Mouse (Mus musculus) heart, adult 2 months (tissue): ENCODE measurements at regions not wholly inside any gene's neighbourhood (a gene's known extent, or its start where the extent isn't known, plus 50 kb on each side); places are given as distances from the start of the nearest gene placed in this dataset.
"Not testable (repeated sequence)": the region's sequence is repeated elsewhere in the genome, so short reads cannot be mapped to it uniquely, and the experiment has no call there.

Experiments
- DNase-seq, 2 experiments: peaks; one replicate each; pipeline ENCODE4 v3.0.0; 2021
- H3K27ac ChIP-seq: fragments of 200-600 bp; 2 replicates; pipeline ENCODE4 v1.8.1; 2022
- H3K27me3 ChIP-seq: fragments of 200-500 bp; 2 replicates; pipeline ENCODE4 v1.6.1; 2012; ENCODE audit warnings: mild to moderate bottlenecking, low read length, inconsistent platforms, mixed read lengths; ENCODE audit not compliant: control insufficient read depth, insufficient read depth
- H3K36me3 ChIP-seq: fragments of 200-500 bp; 2 replicates; pipeline ENCODE4 v1.6.1; 2012; ENCODE audit warnings: low read length, inconsistent platforms; ENCODE audit not compliant: control insufficient read depth, insufficient read depth
- H3K4me1 ChIP-seq: fragments of 200-500 bp; 2 replicates; pipeline ENCODE4 v1.6.1; 2011; ENCODE audit warnings: low read length; ENCODE audit not compliant: control insufficient read depth, insufficient read depth
- H3K4me3 ChIP-seq: fragments of 200-600 bp; 2 replicates; pipeline ENCODE4 v1.8.1; 2022
- H3K79me2 ChIP-seq: fragments of 200-500 bp; replicated peaks from 2 replicates; pipeline ENCODE4 v1.6.1; 2012; ENCODE audit warnings: mild to moderate bottlenecking, inconsistent platforms, low read length, moderate library complexity, mixed read lengths; ENCODE audit not compliant: control insufficient read depth, insufficient read depth
- H3K9ac ChIP-seq: fragments of 200-500 bp; 2 replicates; pipeline ENCODE4 v1.6.1; 2012; ENCODE audit warnings: low read depth, mild to moderate bottlenecking, control low read depth, inconsistent platforms, low read length, mixed read lengths
- CTCF ChIP-seq: fragments of 200-600 bp; IDR thresholded peaks from 2 replicates; pipeline ENCODE4 v1.8.1; 2022; ENCODE audit warnings: antibody characterized with exemption, mild to moderate bottlenecking, moderate library complexity
- EP300 ChIP-seq: fragments of 200-500 bp; IDR thresholded peaks from 2 replicates; pipeline ENCODE4 v1.6.1; 2011; ENCODE audit warnings: low read depth, low read length, control low read depth; ENCODE audit not compliant: insufficient read depth
- POLR2A ChIP-seq: fragments of 200-500 bp; IDR thresholded peaks from 2 replicates; pipeline ENCODE4 v1.6.1; 2011; ENCODE audit warnings: mild to moderate bottlenecking, low read depth, low read length, control low read depth; ENCODE audit not compliant: insufficient read depth
- WGBS: fragments of 180-500 bp; shearing (Covaris S2); methylation state at CpG from one replicate; pipeline ENCODE4 v1.1.7; 2018; 5-methylcytosine and 5-hydroxymethylcytosine counted together
- intact Hi-C: fragments of 180-260 bp; cut with DNase I; formaldehyde crosslinking; loops from one replicate; pipeline ENCODE4 v1.15.1; 2025

DNA sequence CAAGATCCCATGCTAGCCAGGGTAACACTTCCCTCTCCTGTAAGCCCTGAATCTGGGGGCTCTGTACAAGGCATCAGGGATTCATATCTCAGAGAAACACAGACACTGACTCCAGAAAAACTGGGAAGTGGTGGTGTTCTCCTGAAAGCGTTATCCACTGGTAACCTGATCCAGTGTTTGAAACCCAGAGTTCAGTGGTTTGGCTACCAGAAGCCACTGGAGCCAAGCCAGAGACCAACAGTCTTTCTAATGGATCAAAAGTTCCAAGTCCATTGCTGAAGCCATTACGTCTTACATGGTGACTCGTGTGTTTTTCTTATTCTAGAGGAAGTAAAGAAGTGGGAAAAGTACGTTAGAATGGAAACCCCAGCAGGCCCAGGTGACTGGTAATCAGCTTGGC is 125.6 kb downstream of the Dad1 start:
- intact Hi-C loops: no loop called here
- 43% methylated on average over 4 of the region's 4 CpGs for WGBS
- DNase-seq: no peak

DNA sequence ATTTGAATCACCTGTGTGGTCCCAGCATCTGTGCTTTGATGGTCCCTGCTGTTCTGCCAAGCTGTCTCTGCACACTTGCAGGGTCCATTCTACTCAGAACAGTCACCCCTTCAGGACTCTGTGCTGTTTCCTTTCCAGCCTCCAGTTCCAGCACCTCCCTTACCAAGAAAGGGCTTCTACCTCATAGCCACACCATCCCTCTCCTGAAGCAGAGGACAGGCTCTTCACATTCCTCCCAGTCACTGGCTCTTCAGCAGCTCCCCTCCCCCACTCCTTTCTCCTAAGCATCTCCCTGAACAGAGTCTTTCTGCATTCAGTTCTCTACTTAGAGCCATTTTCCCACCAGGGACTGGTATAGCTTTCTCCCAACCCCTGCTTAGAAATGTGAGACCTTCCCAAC is 128.4 kb downstream of the Dad1 start:
- TF ChIP-seq CTCF (no peak), POLR2A (no peak), EP300 (no peak)
- no peak for DNase-seq
- H3K27me3 ChIP-seq: no peaks in the 10 kb centered on the region
- no peak overlapping the region for H3K9ac ChIP-seq
- no peak overlapping the region for H3K27ac ChIP-seq
- H3K4me1 ChIP-seq: no peaks in the 10 kb centered on the region
- H3K79me2 ChIP-seq: no peaks in the 10 kb centered on the region
- intact Hi-C loops: no loop called here
- no peak overlapping the region for H3K4me3 ChIP-seq
- no peaks in the 10 kb centered on the region for H3K36me3 ChIP-seq

More for the DNA sequence above, 125.6 kb downstream of the Dad1 start:
- no peak overlapping the region for H3K9ac ChIP-seq
- H3K36me3 ChIP-seq: no peaks in the 10 kb centered on the region
- no peaks in the 10 kb centered on the region for H3K4me1 ChIP-seq
- H3K4me3 ChIP-seq: no peak overlapping the region
- no peaks in the 10 kb centered on the region for H3K27me3 ChIP-seq
- no peak overlapping the region for H3K27ac ChIP-seq
- TF ChIP-seq POLR2A (no peak), EP300 (no peak), CTCF (no peak)
- no peaks in the 10 kb centered on the region for H3K79me2 ChIP-seq

- Histone ChIP-seq H3K27ac (no peak overlapping the region), H3K79me2 (no peaks in the 10 kb centered on the region), H3K4me1 (no peaks in the 10 kb centered on the region), H3K36me3 (no peaks in the 10 kb centered on the region), H3K27me3 (no peaks in the 10 kb centered on the region), H3K9ac (no peak overlapping the region), H3K4me3 (no peak overlapping the region)
- DNase-seq: no peak
- 56% methylated on average over 7 of the region's 7 CpGs for whole genome bisulfite sequencing
- intact Hi-C loops: no loop called here
- TF ChIP-seq EP300 (no peak), POLR2A (no peak), CTCF (no peak)
These were observed 131.9 kb downstream of the Dad1 start for GRCm38 (mm10) chr14:54121973-54122372.

DNA sequence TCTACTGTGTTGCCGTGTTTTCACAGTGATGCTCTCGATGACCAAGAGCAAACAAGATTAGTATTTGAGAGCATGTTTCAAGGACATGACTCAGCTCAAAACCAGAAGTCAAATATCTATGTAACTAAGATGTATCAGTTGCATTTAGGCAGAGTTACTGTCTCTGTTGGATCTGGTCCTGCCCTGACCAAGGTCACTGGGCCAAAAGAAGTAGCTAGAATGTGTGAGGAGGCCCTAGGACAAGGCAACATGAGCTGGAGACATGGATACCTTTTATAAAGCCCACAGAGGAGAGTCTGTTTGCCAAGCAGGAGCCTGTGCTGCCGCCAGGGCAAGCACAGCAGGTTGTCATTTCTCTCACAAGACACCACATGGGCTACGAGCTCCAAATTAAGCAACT is 132.6 kb downstream of the Dad1 start:
- 85% methylated on average over 4 of the region's 4 CpGs for WGBS
- no peak for DNase-seq
- intact Hi-C loops: no loop called here
- H3K27me3 ChIP-seq: no peaks in the 10 kb centered on the region
- H3K9ac ChIP-seq: no peak overlapping the region
- H3K27ac ChIP-seq: no peak overlapping the region
- no peak for TF ChIP-seq POLR2A
- no peak for TF ChIP-seq EP300
- no peak for TF ChIP-seq CTCF
- H3K79me2 ChIP-seq: no peaks in the 10 kb centered on the region
- H3K4me1 ChIP-seq: no peaks in the 10 kb centered on the region
- H3K4me3 ChIP-seq: no peak overlapping the region
- H3K36me3 ChIP-seq: no peaks in the 10 kb centered on the region

GRCm38 (mm10) chr14:54120194-54120593 is 133.7 kb downstream of the Dad1 start:
- 88% methylated on average over 5 of the region's 5 CpGs for WGBS
- no peaks in the 10 kb centered on the region for H3K4me1 ChIP-seq
- intact Hi-C loops: no loop called here
- H3K27me3 ChIP-seq: no peaks in the 10 kb centered on the region
- no peak overlapping the region for H3K9ac ChIP-seq
- no peak overlapping the region for H3K4me3 ChIP-seq
- no peak overlapping the region for H3K27ac ChIP-seq
- no peak for TF ChIP-seq EP300
- TF ChIP-seq CTCF: no peak
- no peak for TF ChIP-seq POLR2A
- H3K79me2 ChIP-seq: no peaks in the 10 kb centered on the region
- DNase-seq: no peak
- no peaks in the 10 kb centered on the region for H3K36me3 ChIP-seq

GRCm38 (mm10) chr14:54117607-54118006 is 136.3 kb downstream of the Dad1 start:
- intact Hi-C loops: not testable (repeated sequence)

DNA sequence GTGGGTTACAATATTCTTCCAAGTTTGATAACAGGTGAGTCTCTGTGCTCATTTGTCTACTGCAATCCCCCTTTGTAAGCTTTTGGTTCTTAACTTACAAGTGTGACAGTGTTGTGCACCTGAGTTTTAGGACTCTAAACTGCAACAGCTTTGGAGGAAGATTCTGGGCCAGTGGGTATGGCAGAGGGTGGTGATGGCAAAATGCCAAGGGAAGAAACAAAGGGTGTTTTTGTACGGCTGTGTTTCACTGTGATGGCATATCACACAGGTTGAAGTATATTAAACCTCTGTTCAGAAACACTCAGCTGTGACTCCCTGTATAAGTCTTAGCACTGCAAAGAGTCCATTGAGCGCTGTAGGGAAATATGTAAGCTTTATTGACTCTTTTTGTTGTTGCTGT is 140.7 kb downstream of the Dad1 start:
- TF ChIP-seq POLR2A: no peak
- no peak overlapping the region for H3K4me3 ChIP-seq
- peaks cover 2% of the 10 kb centered on the region; the same call in 1 of the 2 replicates for H3K4me1 ChIP-seq
- no peak overlapping the region for H3K27ac ChIP-seq
- H3K36me3 ChIP-seq: no peaks in the 10 kb centered on the region
- H3K27me3 ChIP-seq: no peaks in the 10 kb centered on the region
- no peaks in the 10 kb centered on the region for H3K79me2 ChIP-seq
- no peak overlapping the region for H3K9ac ChIP-seq
- 74% methylated on average over 2 of the region's 2 CpGs for WGBS
- no peak for DNase-seq
- intact Hi-C loops: no loop called here

More at GRCm38 (mm10) chr14:54117607-54118006, 136.3 kb downstream of the Dad1 start:
- not testable (repeated sequence) for H3K4me3 ChIP-seq, H3K4me1 ChIP-seq, H3K36me3 ChIP-seq, DNase-seq, H3K9ac ChIP-seq, H3K27ac ChIP-seq, H3K27me3 ChIP-seq, H3K79me2 ChIP-seq
- WGBS: 97% methylated on average over 8 of the region's 8 CpGs
